Mouse (Mus musculus): Measurements from ENCODE around the gene Spryd3. TPM values are rescaled to one million over a fixed set of nuclear protein-coding genes. Genes with fewer than 3 reads are reported as not detected.

Spryd3 gene
- polyA plus RNA-seq, 1 experiment = 35.5 TPM

- Histone ChIP-seq H3K4me1 (ENCODE audit: control insufficient read depth, insufficient read depth, low read length) (peaks cover 8% of the 10 kb centered on the region), H3K4me3 (ENCODE audit: insufficient read depth, low read length) (no peak overlapping the region), H3K27ac (ENCODE audit: insufficient read depth, low read length) (no peak overlapping the region)
- TF ChIP-seq CTCF (IDR thresholded peaks at IDR 0.05; ENCODE audit: borderline replicate concordance, insufficient read depth, low read length) = peak; percentile 28; the same call in 1 of the 2 replicates
- TF ChIP-seq POLR2A (IDR thresholded peaks at IDR 0.05; ENCODE audit: low read depth, low read length) = no peak
Observed at GRCm38 (mm10) chr15:102107689-102108573, 28.1 kb downstream of the Spryd3 start.

GRCm38 (mm10) chr15:102106754-102107456 lies 29.1 kb downstream of the Spryd3 start:
- peaks cover 16% of the 10 kb centered on the region for H3K4me1 ChIP-seq (ENCODE audit: control insufficient read depth, insufficient read depth, low read length)
- TF ChIP-seq CTCF (IDR thresholded peaks at IDR 0.05; ENCODE audit: borderline replicate concordance, insufficient read depth, low read length) (no peak), POLR2A (IDR thresholded peaks at IDR 0.05; ENCODE audit: low read depth, low read length) (no peak)
- H3K4me3 ChIP-seq (ENCODE audit: insufficient read depth, low read length) = no peak overlapping the region; the same call in 1 of the 2 replicates
- H3K27ac ChIP-seq (ENCODE audit: insufficient read depth, low read length) = no peak overlapping the region

GRCm38 (mm10) chr15:102105764-102106730 lies 30.0 kb downstream of the Spryd3 start:
- H3K27ac ChIP-seq (ENCODE audit: insufficient read depth, low read length) = peak overlapping the region; percentile 27
- TF ChIP-seq POLR2A (IDR thresholded peaks at IDR 0.05; ENCODE audit: low read depth, low read length) (no peak), CTCF (IDR thresholded peaks at IDR 0.05; ENCODE audit: borderline replicate concordance, insufficient read depth, low read length) (no peak)
- peak overlapping the region; percentile 11; the same call in 1 of the 2 replicates for H3K4me3 ChIP-seq (ENCODE audit: insufficient read depth, low read length)
- peaks cover 24% of the 10 kb centered on the region for H3K4me1 ChIP-seq (ENCODE audit: control insufficient read depth, insufficient read depth, low read length)

- no peak overlapping the region; the same call in 1 of the 2 replicates for H3K4me3 ChIP-seq (ENCODE audit: insufficient read depth, low read length)
- TF ChIP-seq POLR2A (IDR thresholded peaks at IDR 0.05; ENCODE audit: low read depth, low read length) (peak; percentile 29), CTCF (IDR thresholded peaks at IDR 0.05; ENCODE audit: borderline replicate concordance, insufficient read depth, low read length) (no peak)
- H3K4me1 ChIP-seq (ENCODE audit: control insufficient read depth, insufficient read depth, low read length) = peaks cover 24% of the 10 kb centered on the region
- peak overlapping the region; percentile 97 for H3K27ac ChIP-seq (ENCODE audit: insufficient read depth, low read length)
Observed at GRCm38 (mm10) chr15:102105360-102105759, 30.7 kb downstream of the Spryd3 start.

GRCm38 (mm10) chr15:102103947-102104555 lies 32.0 kb downstream of the Spryd3 start:
- Histone ChIP-seq H3K4me3 (ENCODE audit: insufficient read depth, low read length) (peak overlapping the region; percentile 41), H3K27ac (ENCODE audit: insufficient read depth, low read length) (peak overlapping the region; percentile 97), H3K4me1 (ENCODE audit: control insufficient read depth, insufficient read depth, low read length) (peaks cover 28% of the 10 kb centered on the region)
- TF ChIP-seq POLR2A (IDR thresholded peaks at IDR 0.05; ENCODE audit: low read depth, low read length) (peak; percentile 40; the same call in 1 of the 2 replicates), CTCF (IDR thresholded peaks at IDR 0.05; ENCODE audit: borderline replicate concordance, insufficient read depth, low read length) (no peak)

GRCm38 (mm10) chr15:102103371-102103946 lies 32.6 kb downstream of the Spryd3 start:
- Histone ChIP-seq H3K4me1 (ENCODE audit: control insufficient read depth, insufficient read depth, low read length) (peaks cover 30% of the 10 kb centered on the region), H3K27ac (ENCODE audit: insufficient read depth, low read length) (peak overlapping the region; percentile 97), H3K4me3 (ENCODE audit: insufficient read depth, low read length) (peak overlapping the region; percentile 41)
- TF ChIP-seq CTCF (IDR thresholded peaks at IDR 0.05; ENCODE audit: borderline replicate concordance, insufficient read depth, low read length) (no peak), POLR2A (IDR thresholded peaks at IDR 0.05; ENCODE audit: low read depth, low read length) (peak; percentile 81)

GRCm38 (mm10) chr15:102102548-102103121 lies 33.4 kb downstream of the Spryd3 start:
- peak overlapping the region; percentile 97 for H3K27ac ChIP-seq (ENCODE audit: insufficient read depth, low read length)
- peaks cover 36% of the 10 kb centered on the region for H3K4me1 ChIP-seq (ENCODE audit: control insufficient read depth, insufficient read depth, low read length)

More at GRCm38 (mm10) chr15:102102548-102103121, 33.4 kb downstream of the Spryd3 start:
- TF ChIP-seq POLR2A (IDR thresholded peaks at IDR 0.05; ENCODE audit: low read depth, low read length) (peak; percentile 73), CTCF (IDR thresholded peaks at IDR 0.05; ENCODE audit: borderline replicate concordance, insufficient read depth, low read length) (no peak)
- H3K4me3 ChIP-seq (ENCODE audit: insufficient read depth, low read length) = peak overlapping the region; percentile 41

Measured in embryonic fibroblast, embryonic 13.5 days (primary cell).